Mouse (Mus musculus) CD4-positive naive resting alpha-beta T cell, adult 57 days (primary cell): Measurements from ENCODE around the gene Pou4f1. TPM values are rescaled to one million over a fixed set of nuclear protein-coding genes. Genes with fewer than 3 reads are reported as not detected.

Experiments used
- total RNA-seq: library from RNA; stranded (reverse); gene quantifications from one replicate; pipeline ENCODE4 v1.2.4, GENCODE M21; 2023

The Pou4f1 gene
- total RNA-seq, result not detected

DNA sequence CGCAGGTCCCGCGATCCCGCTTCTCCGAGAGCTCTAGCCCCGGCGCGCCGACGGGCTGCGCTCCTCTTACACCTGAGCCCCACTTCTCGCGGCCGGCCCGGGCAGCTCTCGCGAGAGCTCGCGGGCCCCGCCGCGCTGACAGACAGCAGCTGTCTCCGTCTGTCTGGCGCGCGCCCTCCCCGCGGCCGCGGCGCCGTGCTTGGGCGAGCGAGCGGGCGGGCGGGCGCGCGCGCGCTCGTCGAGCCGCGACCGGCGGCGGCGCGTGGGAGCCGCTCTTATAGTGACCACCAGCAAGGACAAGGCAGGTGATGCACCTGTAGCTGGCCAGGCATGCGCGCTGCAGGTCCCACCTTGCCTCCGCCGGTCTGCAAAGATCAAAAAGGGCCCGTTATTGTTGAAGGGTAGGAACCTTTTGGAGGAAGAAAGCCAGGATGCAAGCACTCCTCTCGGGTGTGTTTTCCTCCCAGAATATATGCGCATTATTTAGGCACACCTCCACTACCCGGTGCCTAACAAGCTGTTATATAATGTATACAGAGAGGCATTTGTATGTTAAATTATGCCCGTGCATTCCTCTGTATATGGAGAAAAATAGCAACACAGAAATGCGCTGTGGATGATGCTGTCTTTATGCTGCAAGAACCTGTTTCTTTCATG lies at the start of gene Pou4f1:
Pou4f1 (minus strand) TSS at position 34 of the 657 bp plus-strand sequence.

Other genes starting within 250 kb of the Pou4f1 start
- gene Rnf219, start 54.6 kb upstream of the Pou4f1 start, total RNA-seq, result 10.6 TPM